Mouse (Mus musculus) embryo, embryonic 9.5 days (tissue): ENCODE measurements at regions not wholly inside any gene's neighbourhood (a gene's known extent, or its start where the extent isn't known, plus 50 kb on each side); places are given as distances from the start of the nearest gene placed in this dataset.
"Not testable (repeated sequence)": the region's sequence is repeated elsewhere in the genome, so short reads cannot be mapped to it uniquely, and the experiment has no call there.

Experiments
- DNase-seq: peaks from one replicate; pipeline ENCODE4 v3.0.0-alpha.2; 2017; ENCODE audit errors: extremely low spot score

GRCm38 (mm10) chr1:5220668-5221408 lies 413.1 kb downstream of the Gm37988 start:
- no peak for DNase-seq

- DNase-seq, result no peak
These were observed 420.2 kb downstream of the Gm37988 start for GRCm38 (mm10) chr1:5227866-5228265.

GRCm38 (mm10) chr1:5231218-5231617 lies 423.5 kb downstream of the Gm37988 start:
- DNase-seq, result no peak

GRCm38 (mm10) chr1:5231961-5232846 lies 424.5 kb downstream of the Gm37988 start:
- peak; percentile 10 for DNase-seq

- peak; percentile 38 for DNase-seq
These were observed 425.2 kb downstream of the Gm37988 start for GRCm38 (mm10) chr1:5232847-5233245.

- no peak for DNase-seq
These were observed 435.5 kb downstream of the Gm37988 start for GRCm38 (mm10) chr1:5243186-5243585.

GRCm38 (mm10) chr1:5260874-5261273 lies 453.2 kb downstream of the Gm37988 start:
- DNase-seq, result not testable (repeated sequence)

GRCm38 (mm10) chr1:5261297-5261696 lies 453.6 kb downstream of the Gm37988 start:
- DNase-seq, result not testable (repeated sequence)

GRCm38 (mm10) chr1:5273938-5274337 lies 466.2 kb downstream of the Gm37988 start:
- DNase-seq, result no peak

GRCm38 (mm10) chr1:5294570-5294969 lies 486.9 kb downstream of the Gm37988 start:
- DNase-seq, result no peak

GRCm38 (mm10) chr1:5297627-5298026 lies 489.9 kb downstream of the Gm37988 start:
- DNase-seq, result no peak

- no peak for DNase-seq
These were observed 504.0 kb downstream of the Gm37988 start for GRCm38 (mm10) chr1:5311656-5312055.

GRCm38 (mm10) chr1:5315839-5316238 lies 508.1 kb downstream of the Gm37988 start:
- no peak for DNase-seq

GRCm38 (mm10) chr1:5317088-5317487 lies 509.4 kb downstream of the Gm37988 start:
- DNase-seq, result no peak

- DNase-seq, result no peak
These were observed 518.6 kb downstream of the Gm37988 start for GRCm38 (mm10) chr1:5326311-5326710.
